Mouse (Mus musculus): ENCODE measurements around the gene Zfp503. TPM values are rescaled to one million over a fixed set of nuclear protein-coding genes. Genes with fewer than 3 reads are reported as not detected.

The Zfp503 gene
- polyA plus RNA-seq, 1 experiment: 18.2 TPM

GRCm38 (mm10) chr14:22019949-22020845 is 30.8 kb upstream of the Zfp503 start:
- 46% methylated on average over 12 of the region's 12 CpGs for WGBS
- Histone ChIP-seq H3K27ac (ENCODE audit: insufficient read depth, low read depth, low read length) (peak overlapping the region; percentile 82), H3K4me1 (ENCODE audit: control insufficient read depth, insufficient read depth, insufficient read length, low read length) (peaks cover 6% of the 10 kb centered on the region), H3K27me3 (ENCODE audit: control insufficient read depth, insufficient read depth, low read length) (no peaks in the 10 kb centered on the region; the same call in 1 of the 2 replicates), H3K4me3 (ENCODE audit: low read depth, low read length) (peak overlapping the region; percentile 64), H3K36me3 (ENCODE audit: control insufficient read depth, insufficient read depth, low read length) (no peaks in the 10 kb centered on the region)
- no peak; the same call in 1 of the 2 replicates for TF ChIP-seq CTCF (IDR thresholded peaks at IDR 0.05; ENCODE audit: extremely low read depth, insufficient read length, insufficient replicate concordance, low read depth, low read length)
- TF ChIP-seq POLR2A (IDR thresholded peaks at IDR 0.05; ENCODE audit: low read depth, low read length): no peak

- Histone ChIP-seq H3K27ac (ENCODE audit: insufficient read depth, low read depth, low read length) (peak within 1 kb of the TSS; percentile 82), H3K36me3 (ENCODE audit: control insufficient read depth, insufficient read depth, low read length) (no peaks in the 10 kb centered on the region)
Observed at GRCm38 (mm10) chr14:22019252-22019948, 30.0 kb upstream of the Zfp503 start, which contains the start of gene Lrmda. Gene Lrmda (plus strand): TSS chr14:22019712.

GRCm38 (mm10) chr14:22017011-22017410 is 27.6 kb upstream of the Zfp503 start:
- Histone ChIP-seq H3K27ac (ENCODE audit: insufficient read depth, low read depth, low read length) (no peak overlapping the region), H3K36me3 (ENCODE audit: control insufficient read depth, insufficient read depth, low read length) (no peaks in the 10 kb centered on the region), H3K4me1 (ENCODE audit: control insufficient read depth, insufficient read depth, insufficient read length, low read length) (peaks cover 6% of the 10 kb centered on the region), H3K4me3 (ENCODE audit: low read depth, low read length) (no peak overlapping the region), H3K27me3 (ENCODE audit: control insufficient read depth, insufficient read depth, low read length) (no peaks in the 10 kb centered on the region; the same call in 1 of the 2 replicates)
- 44% methylated on average over 5 of the region's 5 CpGs for WGBS
- TF ChIP-seq CTCF (IDR thresholded peaks at IDR 0.05; ENCODE audit: extremely low read depth, insufficient read length, insufficient replicate concordance, low read depth, low read length): no peak
- no peak for TF ChIP-seq POLR2A (IDR thresholded peaks at IDR 0.05; ENCODE audit: low read depth, low read length)

More at GRCm38 (mm10) chr14:22019252-22019948, 30.0 kb upstream of the Zfp503 start, which contains the start of gene Lrmda:
- H3K27me3 ChIP-seq (ENCODE audit: control insufficient read depth, insufficient read depth, low read length): no peaks in the 10 kb centered on the region; the same call in 1 of the 2 replicates
- peak within 1 kb of the TSS; percentile 64 for H3K4me3 ChIP-seq (ENCODE audit: low read depth, low read length)
- TF ChIP-seq CTCF (IDR thresholded peaks at IDR 0.05; ENCODE audit: extremely low read depth, insufficient read length, insufficient replicate concordance, low read depth, low read length) (no peak), POLR2A (IDR thresholded peaks at IDR 0.05; ENCODE audit: low read depth, low read length) (peak; percentile 16; the same call in 1 of the 2 replicates)
- WGBS: 2% methylated on average over 33 of the region's 33 CpGs
- peaks cover 6% of the 10 kb centered on the region for H3K4me1 ChIP-seq (ENCODE audit: control insufficient read depth, insufficient read depth, insufficient read length, low read length)

- Histone ChIP-seq H3K4me3 (ENCODE audit: low read depth, low read length) (no peak overlapping the region), H3K36me3 (ENCODE audit: control insufficient read depth, insufficient read depth, low read length) (no peaks in the 10 kb centered on the region)
- TF ChIP-seq POLR2A (IDR thresholded peaks at IDR 0.05; ENCODE audit: low read depth, low read length): no peak
Observed at GRCm38 (mm10) chr14:22014781-22015180, 25.4 kb upstream of the Zfp503 start.

GRCm38 (mm10) chr14:22014315-22014714 is 24.9 kb upstream of the Zfp503 start:
- TF ChIP-seq POLR2A (IDR thresholded peaks at IDR 0.05; ENCODE audit: low read depth, low read length) (no peak), CTCF (IDR thresholded peaks at IDR 0.05; ENCODE audit: extremely low read depth, insufficient read length, insufficient replicate concordance, low read depth, low read length) (no peak)
- peaks cover under 1% of the 10 kb centered on the region; the same call in 1 of the 2 replicates for H3K4me1 ChIP-seq (ENCODE audit: control insufficient read depth, insufficient read depth, insufficient read length, low read length)
- H3K27ac ChIP-seq (ENCODE audit: insufficient read depth, low read depth, low read length): no peak overlapping the region
- 83% methylated on average over 5 of the region's 5 CpGs for WGBS
- H3K36me3 ChIP-seq (ENCODE audit: control insufficient read depth, insufficient read depth, low read length): no peaks in the 10 kb centered on the region
- no peak overlapping the region for H3K4me3 ChIP-seq (ENCODE audit: low read depth, low read length)
- H3K27me3 ChIP-seq (ENCODE audit: control insufficient read depth, insufficient read depth, low read length): no peaks in the 10 kb centered on the region; the same call in 1 of the 2 replicates

More at GRCm38 (mm10) chr14:22014781-22015180, 25.4 kb upstream of the Zfp503 start:
- Histone ChIP-seq H3K27ac (ENCODE audit: insufficient read depth, low read depth, low read length) (no peak overlapping the region), H3K27me3 (ENCODE audit: control insufficient read depth, insufficient read depth, low read length) (no peaks in the 10 kb centered on the region; the same call in 1 of the 2 replicates), H3K4me1 (ENCODE audit: control insufficient read depth, insufficient read depth, insufficient read length, low read length) (peaks cover 3% of the 10 kb centered on the region; the same call in 1 of the 2 replicates)
- WGBS: 72% methylated on average over 4 of the region's 4 CpGs

- no peak for TF ChIP-seq CTCF (IDR thresholded peaks at IDR 0.05; ENCODE audit: extremely low read depth, insufficient read length, insufficient replicate concordance, low read depth, low read length)
- TF ChIP-seq POLR2A (IDR thresholded peaks at IDR 0.05; ENCODE audit: low read depth, low read length): no peak
- no peaks in the 10 kb centered on the region for H3K27me3 ChIP-seq (ENCODE audit: control insufficient read depth, insufficient read depth, low read length)
Observed at GRCm38 (mm10) chr14:22007006-22007405, 17.6 kb upstream of the Zfp503 start.

More at GRCm38 (mm10) chr14:22007006-22007405, 17.6 kb upstream of the Zfp503 start:
- Histone ChIP-seq H3K4me1 (ENCODE audit: control insufficient read depth, insufficient read depth, insufficient read length, low read length) (peaks cover 4% of the 10 kb centered on the region; the same call in 1 of the 2 replicates), H3K4me3 (ENCODE audit: low read depth, low read length) (no peak overlapping the region), H3K27ac (ENCODE audit: insufficient read depth, low read depth, low read length) (no peak overlapping the region), H3K36me3 (ENCODE audit: control insufficient read depth, insufficient read depth, low read length) (no peaks in the 10 kb centered on the region)
- 85% methylated on average over 6 of the region's 6 CpGs for WGBS

Data from small intestine, adult 2 months (tissue).